Mouse (Mus musculus) midbrain, postnatal 0 days (tissue): ENCODE measurements around the gene Adamts4. TPM values are rescaled to one million over a fixed set of nuclear protein-coding genes. Genes with fewer than 3 reads are reported as not detected.
A peak's percentile ranks its signal among the peaks of the same experiment; 100 is the strongest.

Experiments used
- ATAC-seq: fragments of 200-750 bp; cut with Nextera tagmentation; 2 replicates; pipeline ENCODE4 v1.8.0; 2017; ENCODE audit warnings: moderate number of reproducible peaks, mild to moderate bottlenecking, moderate TSS enrichment, moderate library complexity; ENCODE audit not compliant: low FRiP score
- DNase-seq: peaks from one replicate; pipeline ENCODE4 v3.0.0-alpha.2; 2015; ENCODE audit warnings: low spot score
- H3K27ac ChIP-seq: fragments of 300-500 bp; sonication (generic); 2 replicates; pipeline ENCODE4 v1.5.1; 2014; ENCODE audit warnings: low read depth, mild to moderate bottlenecking, low read length, mixed read lengths
- H3K27me3 ChIP-seq: fragments of 300-500 bp; sonication (generic); 2 replicates; pipeline ENCODE4 v1.6.1; 2014; ENCODE audit warnings: low read length, control low read depth, mixed read lengths; ENCODE audit not compliant: insufficient read depth
- H3K36me3 ChIP-seq: fragments of 300-500 bp; sonication (generic); 2 replicates; pipeline ENCODE4 v1.6.1; 2014; ENCODE audit warnings: low read length, control low read depth, mixed read lengths; ENCODE audit not compliant: insufficient read depth
- H3K4me1 ChIP-seq: fragments of 300-500 bp; sonication (generic); 2 replicates; pipeline ENCODE4 v1.6.1; 2014; ENCODE audit warnings: mild to moderate bottlenecking, control low read depth, antibody characterized with exemption, low read length, mixed read lengths; ENCODE audit not compliant: insufficient read depth
- H3K4me2 ChIP-seq: fragments of 300-500 bp; sonication (generic); 2 replicates; pipeline ENCODE4 v1.6.1; 2014; ENCODE audit warnings: low read depth, mild to moderate bottlenecking, low read length, mixed read lengths; ENCODE audit not compliant: poor library complexity, severe bottlenecking
- H3K4me3 ChIP-seq: fragments of 300-500 bp; sonication (generic); 2 replicates; pipeline ENCODE4 v1.5.1; 2014; ENCODE audit warnings: low read depth, mild to moderate bottlenecking, low read length, moderate library complexity
- H3K9ac ChIP-seq: fragments of 300-500 bp; sonication (generic); replicated peaks from 2 replicates; pipeline ENCODE4 v1.6.1; 2014; ENCODE audit warnings: mild to moderate bottlenecking, low read length, moderate library complexity, mixed read lengths; ENCODE audit not compliant: poor library complexity, severe bottlenecking
- H3K9me3 ChIP-seq: fragments of 300-500 bp; sonication (generic); 2 replicates; pipeline ENCODE4 v1.6.1; 2016; ENCODE audit warnings: low read length, control low read depth
- CTCF ChIP-seq: IDR thresholded peaks from 2 replicates; pipeline ENCODE4 v1.5.1; 2016; ENCODE audit warnings: antibody characterized with exemption, mild to moderate bottlenecking
- WGBS: fragments of 180-500 bp; shearing (Covaris S2); extraction: QIAGEN DNeasy Blood & Tissue Kit; methylation state at CpG from one replicate; pipeline ENCODE4 v1.1.7; 2014; 5-methylcytosine and 5-hydroxymethylcytosine counted together
- polyA plus RNA-seq: library from polyadenylated mRNA; unstranded; fragments of >200 nt; fragmentation: Nextera tagmentation; extraction: Ambion mirVana; gene quantifications from 2 replicates; pipeline ENCODE4 v1.2.1, GENCODE M21; 2015
- total RNA-seq: library from RNA; depleted of rRNA; stranded (reverse); fragments of >200 nt; gene quantifications from 2 replicates; pipeline ENCODE4 v1.2.3, GENCODE M21; 2014

Gene Adamts4
- total and polyA plus RNA-seq, 2 experiments from 2014 or later, result 4.2 to 8.2 TPM

DNA sequence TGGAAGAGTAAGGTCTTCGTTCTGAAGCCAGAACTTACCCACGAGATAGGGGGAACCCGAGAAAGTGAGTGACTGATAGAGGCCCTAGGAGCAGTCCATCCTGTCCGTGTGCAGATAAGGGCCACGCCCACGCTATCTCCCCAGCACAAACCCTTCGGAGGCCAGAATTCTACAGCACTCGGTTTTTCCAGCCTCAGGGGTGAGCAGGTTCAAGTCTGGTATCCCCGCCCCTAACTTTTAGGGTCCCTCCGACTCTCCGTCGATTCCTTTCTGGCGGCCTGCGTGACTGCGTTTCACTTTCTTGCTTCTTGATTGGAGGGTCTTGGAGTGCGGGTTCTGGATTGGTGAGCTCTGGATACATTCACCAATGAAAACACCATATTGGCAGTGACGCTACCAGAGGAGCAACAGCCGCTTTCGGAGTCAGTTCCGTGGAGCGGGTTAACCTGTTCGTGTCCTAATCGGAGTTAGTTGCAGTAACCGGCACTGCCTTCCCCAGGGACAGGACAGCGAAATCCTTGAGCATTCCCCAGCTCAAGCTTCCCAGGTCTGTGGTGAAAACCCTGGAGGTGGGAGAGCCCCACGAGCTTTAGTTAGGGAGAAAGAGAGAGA lies 30.8 kb downstream of the Adamts4 start, which contains the start of gene Ppox:
Gene Ppox, minus strand, starts transcription at position 271 of the 612 bp plus-strand sequence.
- ATAC-seq, result peak; percentile 97
- Histone ChIP-seq H3K27ac (peak within 1 kb of the TSS; percentile 66), H3K36me3 (peaks cover 50% of the 10 kb centered on the region), H3K27me3 (no peaks in the 10 kb centered on the region), H3K4me3 (peak within 1 kb of the TSS; percentile 60), H3K4me1 (peaks cover 3% of the 10 kb centered on the region), H3K4me2 (peak within 1 kb of the TSS; percentile 88), H3K9me3 (no peaks in the 10 kb centered on the region), H3K9ac (peak within 1 kb of the TSS; percentile 63)
- 0% methylated on average over 26 of the region's 26 CpGs for WGBS
- DNase-seq, result peak; percentile 99
- TF ChIP-seq CTCF, result no peak

GRCm38 (mm10) chr1:171281528-171281923 lies 31.3 kb downstream of the Adamts4 start:
- peak; percentile 41 for ATAC-seq
- no peaks in the 10 kb centered on the region for H3K9me3 ChIP-seq
- peak overlapping the region; percentile 37; the same call in 1 of the 2 replicates for H3K9ac ChIP-seq
- no peaks in the 10 kb centered on the region for H3K27me3 ChIP-seq
- TF ChIP-seq CTCF, result peak; percentile 71
- peak; percentile 75 for DNase-seq
- peak overlapping the region; percentile 66 for H3K27ac ChIP-seq
- H3K36me3 ChIP-seq, result peaks cover 47% of the 10 kb centered on the region
- H3K4me1 ChIP-seq, result peaks cover 3% of the 10 kb centered on the region
- peak overlapping the region; percentile 68 for H3K4me2 ChIP-seq
- H3K4me3 ChIP-seq, result peak overlapping the region; percentile 60
- 0% methylated on average over 10 of the region's 10 CpGs for WGBS

- H3K27me3 ChIP-seq, result no peaks in the 10 kb centered on the region
- H3K4me1 ChIP-seq, result peaks cover 3% of the 10 kb centered on the region
- no peak overlapping the region for H3K4me3 ChIP-seq
- H3K4me2 ChIP-seq, result no peak overlapping the region
- H3K36me3 ChIP-seq, result peaks cover 40% of the 10 kb centered on the region
- no peak for TF ChIP-seq CTCF
- DNase-seq (no peak), ATAC-seq (no peak)
- no peak overlapping the region for H3K9ac ChIP-seq
- 81% methylated on average over 18 of the region's 18 CpGs for WGBS
- no peaks in the 10 kb centered on the region for H3K9me3 ChIP-seq
- H3K27ac ChIP-seq, result 0 out of 2 replicates have a peak overlapping the region, but pooled peaks have one; percentile 38
Measured at GRCm38 (mm10) chr1:171282086-171282805, 32.0 kb downstream of the Adamts4 start.

- H3K9ac ChIP-seq, result no peak overlapping the region
- no peaks in the 10 kb centered on the region for H3K9me3 ChIP-seq
- H3K4me2 ChIP-seq, result no peak overlapping the region
- peaks cover 9% of the 10 kb centered on the region for H3K4me1 ChIP-seq
- H3K27ac ChIP-seq, result no peak overlapping the region
- ATAC-seq (no peak), DNase-seq (no peak)
- H3K36me3 ChIP-seq, result peaks cover 28% of the 10 kb centered on the region
- no peak for TF ChIP-seq CTCF
- 93% methylated on average over 18 of the region's 18 CpGs for WGBS
- no peak overlapping the region for H3K4me3 ChIP-seq
- H3K27me3 ChIP-seq, result no peaks in the 10 kb centered on the region
Measured at GRCm38 (mm10) chr1:171283188-171284160, 33.3 kb downstream of the Adamts4 start.

GRCm38 (mm10) chr1:171284491-171284890 lies 34.3 kb downstream of the Adamts4 start:
- no peak for TF ChIP-seq CTCF

More at GRCm38 (mm10) chr1:171284491-171284890, 34.3 kb downstream of the Adamts4 start:
- H3K4me3 ChIP-seq, result no peak overlapping the region
- WGBS, result 89% methylated on average over 15 of the region's 15 CpGs
- no peak for DNase-seq
- H3K9me3 ChIP-seq, result no peaks in the 10 kb centered on the region
- H3K36me3 ChIP-seq, result peaks cover 35% of the 10 kb centered on the region
- H3K9ac ChIP-seq, result no peak overlapping the region
- H3K27me3 ChIP-seq, result no peaks in the 10 kb centered on the region
- no peak overlapping the region for H3K27ac ChIP-seq
- no peak for ATAC-seq
- H3K4me1 ChIP-seq, result peaks cover 10% of the 10 kb centered on the region
- no peak overlapping the region for H3K4me2 ChIP-seq
